Mouse (Mus musculus): ENCODE results near the gene Gimap8. TPM values are rescaled to one million over a fixed set of nuclear protein-coding genes. Genes with fewer than 3 reads are reported as not detected.

Gimap8 gene
- total RNA-seq, 2 experiments from 2014 or later, result 0.64 to 0.66 TPM

- DNase-seq (ENCODE audit: extremely low spot score in 1 of 2, low spot score in 1 of 2), result no peak
Observed at GRCm38 (mm10) chr6:48700251-48701075, 53.4 kb downstream of the Gimap8 start.

DNA sequence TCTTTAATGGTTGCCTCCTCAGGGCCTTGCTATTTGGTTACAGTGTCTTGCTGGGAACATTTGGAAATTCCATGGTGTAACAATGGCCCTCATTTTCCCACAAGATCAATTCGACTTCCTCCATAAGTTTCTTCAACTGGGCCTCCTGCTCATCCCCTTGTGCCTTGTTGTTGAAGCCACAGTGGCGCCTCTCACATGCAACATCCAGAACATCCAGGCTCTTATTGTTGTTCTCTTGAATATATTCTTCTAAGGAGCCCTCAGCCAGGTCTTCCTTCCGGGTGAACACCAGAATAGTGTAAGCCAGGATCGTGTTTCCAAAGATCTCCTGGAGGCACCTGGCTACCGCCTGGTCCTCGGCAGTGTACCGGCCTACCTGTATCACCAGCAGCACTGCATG, 55.1 kb downstream of the Gimap8 start:
- DNase-seq (ENCODE audit: extremely low spot score in 1 of 2, low spot score in 1 of 2), result no peak

DNA sequence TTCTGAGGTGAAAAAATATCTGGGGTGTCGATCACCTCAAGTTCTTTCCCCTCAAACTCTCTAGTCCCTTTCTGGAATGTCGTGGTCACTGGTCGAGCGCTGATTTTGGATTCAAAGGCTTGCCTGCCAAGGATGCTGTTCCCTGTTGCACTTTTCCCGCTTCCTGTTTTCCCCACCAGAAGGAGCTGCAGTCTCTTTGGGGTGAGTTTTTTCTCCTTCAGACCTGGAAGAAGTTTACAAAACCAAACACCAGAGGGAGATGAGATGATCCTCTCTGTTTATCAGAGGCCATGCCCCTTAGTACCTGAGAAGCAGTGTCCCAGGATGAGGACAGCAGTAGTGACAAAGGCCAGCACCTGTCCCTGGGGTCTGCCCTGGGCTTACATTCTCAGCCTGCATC, 55.6 kb downstream of the Gimap8 start:
- no peak for DNase-seq (ENCODE audit: extremely low spot score in 1 of 2, low spot score in 1 of 2)

DNA sequence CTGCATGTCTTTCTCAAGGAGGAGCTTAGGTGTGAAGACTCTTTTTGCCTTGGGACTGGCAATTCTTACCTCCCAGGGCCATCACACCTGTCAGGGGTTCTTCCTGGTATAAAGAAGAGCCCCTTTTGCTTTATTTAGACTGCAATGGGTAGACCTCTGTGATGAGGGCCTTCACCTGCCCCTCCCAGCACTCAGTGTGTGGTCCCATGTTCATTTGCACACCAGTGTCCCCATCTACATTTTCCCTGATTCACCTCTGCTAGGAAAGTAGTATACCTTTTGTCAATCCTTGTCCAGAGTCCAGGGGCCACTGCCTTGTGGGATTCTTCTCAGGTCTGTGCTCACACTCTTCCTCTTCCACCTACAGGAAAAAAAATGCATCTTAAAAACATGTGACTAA, 57.1 kb downstream of the Gimap8 start:
- DNase-seq (ENCODE audit: extremely low spot score in 1 of 2, low spot score in 1 of 2), result no peak

DNA sequence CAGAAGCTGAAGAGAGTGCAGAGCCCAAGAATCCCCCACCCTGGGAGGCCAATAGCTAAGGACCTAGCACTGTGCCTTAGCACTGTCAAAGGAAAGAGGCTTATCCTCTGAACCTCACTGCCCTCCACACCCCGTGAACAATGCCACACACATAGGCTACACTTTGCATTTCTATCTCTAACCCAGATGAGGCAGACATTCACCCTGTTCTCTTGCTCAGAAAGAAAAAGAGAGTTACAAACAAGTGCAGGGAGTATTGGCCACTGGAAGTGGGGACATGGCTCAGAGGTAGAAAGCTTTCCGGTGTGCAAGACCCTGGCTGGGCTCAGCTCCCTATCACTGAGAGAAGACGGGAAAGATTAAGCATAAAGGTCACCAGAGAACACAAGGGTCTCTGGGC, 59.1 kb downstream of the Gimap8 start:
- no peak for DNase-seq (ENCODE audit: extremely low spot score in 1 of 2, low spot score in 1 of 2)

Other genes starting within 250 kb of the Gimap8 start
- 10 to 100 TPM; 19.9 to 26.3 TPM for gene Zfp467, start 201.4 kb upstream of the Gimap8 start, total RNA-seq (2021)
- 1 to 10 TPM; 1.2 to 2.9 TPM for gene Sspo, start 199.0 kb upstream of the Gimap8 start, total RNA-seq (2021)
- gene Atp6v0e2, start 109.6 kb upstream of the Gimap8 start, total RNA-seq (2021), result 100 to 1,000 TPM; 454 to 498 TPM
- gene Lrrc61, start 92.4 kb upstream of the Gimap8 start, total RNA-seq (2021), result 10 to 100 TPM; 34.8 to 39.0 TPM
- gene Rarres2, start 74.4 kb upstream of the Gimap8 start, total RNA-seq (2021), result 10 to 100 TPM; 15.1 to 16.5 TPM
- gene Gm45021, start 57.6 kb upstream of the Gimap8 start, total RNA-seq (2021), result not detected
- gene Repin1, start 53.4 kb upstream of the Gimap8 start, total RNA-seq (2021), result 10 to 100 TPM; 40.4 to 46.9 TPM
- not detected for gene Gm44965, start 53.3 kb upstream of the Gimap8 start, total RNA-seq (2021)
- 1 to 10 TPM; 7.4 to 7.6 TPM for gene Zfp775, start 45.2 kb upstream of the Gimap8 start, total RNA-seq (2021)
- gene AI854703, start 20.5 kb upstream of the Gimap8 start, total RNA-seq (2021), result 10 to 100 TPM; 12.7 to 14.4 TPM
- gene Gimap9, start 28.9 kb downstream of the Gimap8 start, total RNA-seq (2021), result under 1 TPM in 1 of 2 experiments, not detected in 1; 0.64 TPM
- gene Gimap4, start 37.3 kb downstream of the Gimap8 start, total RNA-seq (2021), result not detected
- gene Gimap6, start 61.0 kb downstream of the Gimap8 start, total RNA-seq (2021), result 1 to 10 TPM; 4.9 to 5.2 TPM
- gene Gm28053, start 71.4 kb downstream of the Gimap8 start, total RNA-seq (2021), result 1 to 10 TPM in 1 of 2 experiments, not detected in 1; 1.1 TPM
- not detected for gene Gimap7, start 71.4 kb downstream of the Gimap8 start, total RNA-seq (2021)
- gene Gimap1, start 91.8 kb downstream of the Gimap8 start, total RNA-seq (2021), result 1 to 10 TPM; 2.0 to 2.6 TPM
- gene Gimap5, start 99.0 kb downstream of the Gimap8 start, total RNA-seq (2021), result 1 to 10 TPM in 1 of 2 experiments, under 1 TPM in 1; 0.71 to 1.0 TPM
- gene Gimap3, start 123.6 kb downstream of the Gimap8 start, total RNA-seq (2021), result not detected
- gene Tmem176a, start 193.7 kb downstream of the Gimap8 start, total RNA-seq (2021), result 10 to 100 TPM; 22.8 to 26.9 TPM
- gene Tmem176b, start 194.3 kb downstream of the Gimap8 start, total RNA-seq (2021), result 10 to 100 TPM; 54.9 to 64.9 TPM
- not detected for gene Aoc1, start 225.7 kb downstream of the Gimap8 start, total RNA-seq (2021)